Mouse (Mus musculus) heart, adult 8-10 months (tissue): Measurements from ENCODE around the gene Cdc37. TPM values are rescaled to one million over a fixed set of nuclear protein-coding genes. Genes with fewer than 3 reads are reported as not detected.

Source experiments
- DNase-seq: peaks from one replicate; pipeline ENCODE4 v3.0.0; 2022; ENCODE audit warnings: low spot score
- total RNA-seq, 4 experiments: library from RNA; stranded (reverse); gene quantifications; 2 replicates each; pipeline ENCODE4 v1.2.4; 2022

The Cdc37 gene
- total RNA-seq, 4 experiments from 2014 or later: 138 to 170 (median 157) TPM

- no peak for DNase-seq
Observed at GRCm38 (mm10) chr9:21135941-21136381, 13.8 kb downstream of the Cdc37 start.

- DNase-seq: no peak
Observed at GRCm38 (mm10) chr9:21135329-21135890, 14.4 kb downstream of the Cdc37 start.

- DNase-seq: peak; percentile 78
Observed at GRCm38 (mm10) chr9:21134595-21135328, 15.0 kb downstream of the Cdc37 start.

GRCm38 (mm10) chr9:21133064-21133707, 16.6 kb downstream of the Cdc37 start:
- no peak for DNase-seq

- no peak for DNase-seq
Observed at GRCm38 (mm10) chr9:21132102-21132775, 17.5 kb downstream of the Cdc37 start.

GRCm38 (mm10) chr9:21131059-21131956, 18.5 kb downstream of the Cdc37 start, which contains the start of gene Tyk2:
Gene Tyk2, minus strand, starts transcription at chr9:21131243.
- DNase-seq: peak; percentile 96

GRCm38 (mm10) chr9:21126259-21126627, 23.5 kb downstream of the Cdc37 start:
- no peak for DNase-seq

- DNase-seq: no peak
Observed at GRCm38 (mm10) chr9:21125502-21126258, 24.1 kb downstream of the Cdc37 start.

GRCm38 (mm10) chr9:21124837-21125236, 24.9 kb downstream of the Cdc37 start:
- DNase-seq: no peak

- no peak for DNase-seq
Observed at GRCm38 (mm10) chr9:21121483-21121882, 28.3 kb downstream of the Cdc37 start.

- no peak for DNase-seq
Observed at GRCm38 (mm10) chr9:21117073-21117472, 32.7 kb downstream of the Cdc37 start.

GRCm38 (mm10) chr9:21115105-21115504, 34.7 kb downstream of the Cdc37 start:
- no peak for DNase-seq

- DNase-seq: no peak
Observed at GRCm38 (mm10) chr9:21114190-21114589, 35.6 kb downstream of the Cdc37 start.

- no peak for DNase-seq
Observed at GRCm38 (mm10) chr9:21113751-21114150, 36.0 kb downstream of the Cdc37 start.

GRCm38 (mm10) chr9:21107607-21108237, 42.1 kb downstream of the Cdc37 start:
- DNase-seq: no peak

- DNase-seq: no peak
Observed at GRCm38 (mm10) chr9:21105760-21106564, 43.8 kb downstream of the Cdc37 start.

- no peak for DNase-seq
Observed at GRCm38 (mm10) chr9:21104814-21105213, 45.0 kb downstream of the Cdc37 start.

GRCm38 (mm10) chr9:21102076-21102475, 47.7 kb downstream of the Cdc37 start:
- no peak for DNase-seq
